Mouse (Mus musculus) limb, embryonic 14.5 days (tissue): Measurements from ENCODE around the gene Slc1a6. TPM values are rescaled to one million over a fixed set of nuclear protein-coding genes. Genes with fewer than 3 reads are reported as not detected.

Source experiments
- ATAC-seq: fragments of 200-750 bp; cut with Nextera tagmentation; 2 replicates; pipeline ENCODE4 v1.8.0; 2017; ENCODE audit warnings: low read depth, moderate number of reproducible peaks, moderate TSS enrichment; ENCODE audit not compliant: low FRiP score
- DNase-seq: peaks from one replicate; pipeline ENCODE4 v3.0.0-alpha.2; 2015; ENCODE audit warnings: low spot score
- H3K27ac ChIP-seq: fragments of 300-500 bp; sonication (generic); replicated peaks from 2 replicates; pipeline ENCODE4 v1.5.1; 2014; ENCODE audit warnings: low read depth, mild to moderate bottlenecking, low read length, moderate library complexity, mixed read lengths
- H3K27me3 ChIP-seq: fragments of 300-500 bp; sonication (generic); 2 replicates; pipeline ENCODE4 v1.6.1; 2014; ENCODE audit warnings: low read length, mixed read lengths; ENCODE audit not compliant: control insufficient read depth, insufficient read depth
- H3K36me3 ChIP-seq: fragments of 300-500 bp; sonication (generic); 2 replicates; pipeline ENCODE4 v1.6.1; 2014; ENCODE audit warnings: mild to moderate bottlenecking, low read length, moderate library complexity, mixed read lengths; ENCODE audit not compliant: control insufficient read depth, insufficient read depth
- H3K4me1 ChIP-seq: fragments of 300-500 bp; sonication (generic); 2 replicates; pipeline ENCODE4 v1.6.1; 2014; ENCODE audit warnings: antibody characterized with exemption, low read length, mixed read lengths; ENCODE audit not compliant: control insufficient read depth, insufficient read depth
- H3K4me2 ChIP-seq: fragments of 300-500 bp; sonication (generic); replicated peaks from 2 replicates; pipeline ENCODE4 v1.6.1; 2014; ENCODE audit warnings: low read depth, mild to moderate bottlenecking, low read length, moderate library complexity; ENCODE audit not compliant: severe bottlenecking
- H3K4me3 ChIP-seq: fragments of 300-500 bp; sonication (generic); replicated peaks from 2 replicates; pipeline ENCODE4 v1.5.1; 2014; ENCODE audit warnings: low read length
- H3K9ac ChIP-seq: fragments of 300-500 bp; sonication (generic); 2 replicates; pipeline ENCODE4 v1.6.1; 2014; ENCODE audit warnings: mild to moderate bottlenecking, low read depth, low read length, moderate library complexity; ENCODE audit not compliant: severe bottlenecking
- H3K9me3 ChIP-seq: fragments of 300-500 bp; sonication (generic); 2 replicates; pipeline ENCODE4 v1.6.1; 2016; ENCODE audit warnings: low read length; ENCODE audit not compliant: control insufficient read depth
- POLR2A ChIP-seq: fragments of 200-500 bp; IDR thresholded peaks from 2 replicates; pipeline ENCODE4 v1.8.0; 2012; ENCODE audit warnings: inconsistent platforms, mild to moderate bottlenecking, moderate library complexity, borderline replicate concordance; ENCODE audit not compliant: insufficient read depth, insufficient read length; ENCODE audit errors: extremely low read depth
- whole genome bisulfite sequencing: fragments of 180-500 bp; shearing (Covaris S2); extraction: QIAGEN DNeasy Blood & Tissue Kit; methylation state at CpG from one replicate; pipeline ENCODE4 v1.1.7; 2014; 5-methylcytosine and 5-hydroxymethylcytosine counted together
- polyA plus RNA-seq, 2 experiments: library from polyadenylated mRNA; depleted of rRNA in 1 of 2; stranded (reverse) in 1 of 2; unstranded in 1 of 2; fragments of >200 nt; fragmentation: Nextera tagmentation in 1 of 2; extraction: Ambion mirVana in 1 of 2; gene quantifications; 2 replicates each; pipeline versions ENCODE4 v1.2.1 to v1.2.3; 2012 to 2014

Gene Slc1a6
- polyA plus RNA-seq, 2 experiments = 0.78 to 2.7 TPM

GRCm38 (mm10) chr10:78852066-78852465 is 71.8 kb downstream of the Slc1a6 start, which contains the start of gene Olfr1356:
Olfr1356 (minus strand) TSS chr10:78852166.
- no peak within 1 kb of the TSS for H3K9ac ChIP-seq
- no peak for DNase-seq
- 83% methylated on average over 2 of the region's 2 CpGs for WGBS

More at GRCm38 (mm10) chr10:78852066-78852465, 71.8 kb downstream of the Slc1a6 start, which contains the start of gene Olfr1356:
- no peak within 1 kb of the TSS for H3K4me3 ChIP-seq
- no peak within 1 kb of the TSS for H3K27ac ChIP-seq
- H3K9me3 ChIP-seq = no peaks in the 10 kb centered on the region
- no peaks in the 10 kb centered on the region for H3K4me1 ChIP-seq
- no peak within 1 kb of the TSS for H3K4me2 ChIP-seq
- ATAC-seq = no peak
- TF ChIP-seq POLR2A = no peak
- H3K27me3 ChIP-seq = no peaks in the 10 kb centered on the region
- no peaks in the 10 kb centered on the region for H3K36me3 ChIP-seq

Other genes with a start within 250 kb of the Slc1a6 start
- gene Ilvbl, start 206.2 kb upstream of the Slc1a6 start, polyA plus RNA-seq (2012; rRNA removed) = 52.5 and 64.0 TPM in 2 replicates
- gene Ilvbl, start 206.2 kb upstream of the Slc1a6 start, polyA plus RNA-seq (2014; fragmentation: Nextera tagmentation; extraction: Ambion mirVana) = 45.8 and 49.4 TPM in 2 replicates
- 49.2 and 60.9 TPM in 2 replicates for gene Syde1, start 188.5 kb upstream of the Slc1a6 start, polyA plus RNA-seq (2012; rRNA removed)
- gene Syde1, start 188.5 kb upstream of the Slc1a6 start, polyA plus RNA-seq (2014; fragmentation: Nextera tagmentation; extraction: Ambion mirVana) = 24.4 and 29.0 TPM in 2 replicates
- not detected in 2 replicates for gene Olfr1357, start 162.4 kb upstream of the Slc1a6 start, polyA plus RNA-seq (2012; rRNA removed)
- not detected in 2 replicates for gene Olfr1357, start 162.4 kb upstream of the Slc1a6 start, polyA plus RNA-seq (2014; fragmentation: Nextera tagmentation; extraction: Ambion mirVana)
- 1.9 and 3.2 TPM in 2 replicates for gene Casp14, start 62.2 kb upstream of the Slc1a6 start, polyA plus RNA-seq (2012; rRNA removed)
- gene Casp14, start 62.2 kb upstream of the Slc1a6 start, polyA plus RNA-seq (2014; fragmentation: Nextera tagmentation; extraction: Ambion mirVana) = 6.3 and 8.8 TPM in 2 replicates
- 0.06 TPM in 1 of 2 replicates, not detected in the other for gene Ccdc105, start 27.4 kb upstream of the Slc1a6 start, polyA plus RNA-seq (2012; rRNA removed)
- gene Ccdc105, start 27.4 kb upstream of the Slc1a6 start, polyA plus RNA-seq (2014; fragmentation: Nextera tagmentation; extraction: Ambion mirVana) = 0.14 TPM in 1 of 2 replicates, not detected in the other
- gene Olfr1356, start 71.7 kb downstream of the Slc1a6 start, polyA plus RNA-seq (2012; rRNA removed) = not detected in 2 replicates
- gene Olfr1356, start 71.7 kb downstream of the Slc1a6 start, polyA plus RNA-seq (2014; fragmentation: Nextera tagmentation; extraction: Ambion mirVana) = not detected in 2 replicates
- gene Olfr1355, start 95.0 kb downstream of the Slc1a6 start, polyA plus RNA-seq (2012; rRNA removed) = not detected in 2 replicates
- gene Olfr1355, start 95.0 kb downstream of the Slc1a6 start, polyA plus RNA-seq (2014; fragmentation: Nextera tagmentation; extraction: Ambion mirVana) = not detected in 2 replicates
- not detected in 2 replicates for gene Olfr1354, start 132.7 kb downstream of the Slc1a6 start, polyA plus RNA-seq (2012; rRNA removed)
- gene Olfr1354, start 132.7 kb downstream of the Slc1a6 start, polyA plus RNA-seq (2014; fragmentation: Nextera tagmentation; extraction: Ambion mirVana) = not detected in 2 replicates
- not detected in 2 replicates for gene Olfr8, start 170.1 kb downstream of the Slc1a6 start, polyA plus RNA-seq (2012; rRNA removed)
- not detected in 2 replicates for gene Olfr8, start 170.1 kb downstream of the Slc1a6 start, polyA plus RNA-seq (2014; fragmentation: Nextera tagmentation; extraction: Ambion mirVana)
- not detected in 2 replicates for gene Olfr1353, start 182.8 kb downstream of the Slc1a6 start, polyA plus RNA-seq (2012; rRNA removed)
- gene Olfr1353, start 182.8 kb downstream of the Slc1a6 start, polyA plus RNA-seq (2014; fragmentation: Nextera tagmentation; extraction: Ambion mirVana) = not detected in 2 replicates
- not detected in 2 replicates for gene Olfr1352, start 200.6 kb downstream of the Slc1a6 start, polyA plus RNA-seq (2012; rRNA removed)
- not detected in 2 replicates for gene Olfr1352, start 200.6 kb downstream of the Slc1a6 start, polyA plus RNA-seq (2014; fragmentation: Nextera tagmentation; extraction: Ambion mirVana)
- gene Olfr1351, start 232.0 kb downstream of the Slc1a6 start, polyA plus RNA-seq (2012; rRNA removed) = not detected in 2 replicates
- gene Olfr1351, start 232.0 kb downstream of the Slc1a6 start, polyA plus RNA-seq (2014; fragmentation: Nextera tagmentation; extraction: Ambion mirVana) = not detected in 2 replicates
- not detected in 2 replicates for gene Olfr57, start 248.2 kb downstream of the Slc1a6 start, polyA plus RNA-seq (2012; rRNA removed)
- gene Olfr57, start 248.2 kb downstream of the Slc1a6 start, polyA plus RNA-seq (2014; fragmentation: Nextera tagmentation; extraction: Ambion mirVana) = not detected in 2 replicates